Mouse (Mus musculus) stomach, postnatal 0 days (tissue): ENCODE results near the gene Robo4. TPM values are rescaled to one million over a fixed set of nuclear protein-coding genes. Genes with fewer than 3 reads are reported as not detected.

Experiments
- ATAC-seq: fragments of 200-750 bp; cut with Nextera tagmentation; 2 replicates; pipeline ENCODE4 v1.8.0; 2017; ENCODE audit not compliant: low FRiP score, low TSS enrichment
- DNase-seq: peaks from one replicate; pipeline ENCODE4 v3.0.0-alpha.2; 2016; ENCODE audit warnings: low spot score
- H3K27ac ChIP-seq: fragments of 300-500 bp; sonication (generic); replicated peaks from 2 replicates; pipeline ENCODE4 v1.5.1; 2014; ENCODE audit warnings: mild to moderate bottlenecking, control low read depth
- H3K27me3 ChIP-seq: fragments of 300-500 bp; sonication (generic); 2 replicates; pipeline ENCODE4 v1.6.1; 2014; ENCODE audit warnings: low read length; ENCODE audit not compliant: control insufficient read depth, insufficient read depth
- H3K36me3 ChIP-seq: fragments of 300-500 bp; sonication (generic); 2 replicates; pipeline ENCODE4 v1.6.1; 2014; ENCODE audit warnings: low read length, mixed read lengths; ENCODE audit not compliant: control insufficient read depth, insufficient read depth
- H3K4me1 ChIP-seq: fragments of 300-500 bp; sonication (generic); replicated peaks from 2 replicates; pipeline ENCODE4 v1.6.1; 2014; ENCODE audit warnings: antibody characterized with exemption; ENCODE audit not compliant: control insufficient read depth, insufficient read depth
- H3K4me2 ChIP-seq: fragments of 300-500 bp; sonication (generic); replicated peaks from 2 replicates; pipeline ENCODE4 v1.6.1; 2014; ENCODE audit warnings: low read depth, mild to moderate bottlenecking, control low read depth, moderate library complexity
- H3K4me3 ChIP-seq: fragments of 300-500 bp; sonication (generic); 2 replicates; pipeline ENCODE4 v1.5.1; 2014; ENCODE audit warnings: low read depth, low read length, control low read depth
- H3K9ac ChIP-seq: fragments of 300-500 bp; sonication (generic); 2 replicates; pipeline ENCODE4 v1.6.1; 2014; ENCODE audit warnings: mild to moderate bottlenecking, low read length, control low read depth, mixed read lengths
- H3K9me3 ChIP-seq: fragments of 300-500 bp; sonication (generic); 2 replicates; pipeline ENCODE4 v1.6.1; 2016; ENCODE audit warnings: low read length; ENCODE audit not compliant: control insufficient read depth
- CTCF ChIP-seq: IDR thresholded peaks from 2 replicates; pipeline ENCODE4 v1.5.1; 2016; ENCODE audit warnings: antibody characterized with exemption, low read depth, mild to moderate bottlenecking, moderate library complexity
- EP300 ChIP-seq: optimal IDR thresholded peaks from 2 replicates; pipeline ENCODE3; 2016; ENCODE audit warnings: antibody characterized with exemption
- WGBS: fragments of 180-500 bp; shearing (Covaris S2); extraction: QIAGEN DNeasy Blood & Tissue Kit; methylation state at CpG from one replicate; pipeline ENCODE4 v1.1.7; 2014; 5-methylcytosine and 5-hydroxymethylcytosine counted together
- polyA plus RNA-seq: library from polyadenylated mRNA; unstranded; fragments of >200 nt; fragmentation: Nextera tagmentation; extraction: Ambion mirVana; gene quantifications from 2 replicates; pipeline ENCODE4 v1.2.1, GENCODE M21; 2015

Robo4 gene
- polyA plus RNA-seq, 1 experiment from 2014 or later = 4.4 TPM

DNA sequence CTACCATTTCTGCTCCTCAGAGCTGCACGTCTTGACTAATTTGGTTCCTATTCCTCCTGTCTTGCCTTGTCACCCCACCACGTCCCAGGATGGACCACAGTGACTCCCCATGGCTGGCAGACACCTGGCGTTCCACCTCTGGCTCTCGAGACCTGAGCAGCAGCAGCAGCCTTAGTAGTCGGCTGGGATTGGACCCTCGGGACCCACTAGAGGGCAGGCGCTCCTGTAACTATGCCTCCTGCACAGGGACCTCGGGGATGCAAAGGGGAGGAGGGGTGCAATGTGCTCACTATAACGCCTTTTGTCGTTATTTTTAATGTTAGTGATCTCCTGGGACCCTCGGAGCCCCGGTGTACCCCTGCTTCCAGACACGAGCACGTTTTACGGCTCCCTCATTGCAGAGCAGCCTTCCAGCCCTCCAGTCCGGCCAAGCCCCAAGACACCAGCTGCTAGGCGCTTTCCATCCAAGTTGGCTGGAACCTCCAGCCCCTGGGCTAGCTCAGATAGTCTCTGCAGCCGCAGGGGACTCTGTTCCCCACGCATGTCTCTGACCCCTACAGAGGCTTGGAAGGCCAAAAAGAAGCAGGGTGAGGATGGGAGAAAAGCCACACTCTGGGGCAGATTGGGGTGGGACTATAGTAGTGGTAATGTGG lies 6.3 kb downstream of the Robo4 start:
- DNase-seq (peak; percentile 34), ATAC-seq (no peak)
- no peak overlapping the region for H3K4me3 ChIP-seq
- H3K9me3 ChIP-seq = no peaks in the 10 kb centered on the region
- H3K27ac ChIP-seq = no peak overlapping the region
- no peak overlapping the region for H3K4me2 ChIP-seq
- no peak overlapping the region for H3K9ac ChIP-seq
- H3K36me3 ChIP-seq = no peaks in the 10 kb centered on the region
- WGBS = 17% methylated on average over 19 of the region's 19 CpGs
- H3K27me3 ChIP-seq = no peaks in the 10 kb centered on the region
- TF ChIP-seq CTCF (peak; percentile 60), EP300 (no peak)
- no peaks in the 10 kb centered on the region for H3K4me1 ChIP-seq

- ATAC-seq (no peak), DNase-seq (no peak)
- Histone ChIP-seq H3K9ac (no peak overlapping the region), H3K36me3 (no peaks in the 10 kb centered on the region), H3K4me3 (no peak overlapping the region), H3K27ac (no peak overlapping the region), H3K4me1 (no peaks in the 10 kb centered on the region), H3K4me2 (no peak overlapping the region), H3K9me3 (no peaks in the 10 kb centered on the region), H3K27me3 (no peaks in the 10 kb centered on the region)
- 63% methylated on average over 8 of the region's 8 CpGs for WGBS
- TF ChIP-seq CTCF (no peak), EP300 (no peak)
Observed at GRCm38 (mm10) chr9:37409698-37410445, 8.2 kb downstream of the Robo4 start.

GRCm38 (mm10) chr9:37412989-37413388 lies 11.3 kb downstream of the Robo4 start:
- Histone ChIP-seq H3K9me3 (no peaks in the 10 kb centered on the region), H3K27ac (no peak overlapping the region), H3K36me3 (no peaks in the 10 kb centered on the region), H3K4me1 (no peaks in the 10 kb centered on the region), H3K27me3 (no peaks in the 10 kb centered on the region), H3K4me2 (no peak overlapping the region), H3K9ac (no peak overlapping the region), H3K4me3 (no peak overlapping the region)
- DNase-seq (no peak), ATAC-seq (no peak)
- WGBS = 44% methylated on average over 3 of the region's 3 CpGs
- TF ChIP-seq EP300 = no peak

DNA sequence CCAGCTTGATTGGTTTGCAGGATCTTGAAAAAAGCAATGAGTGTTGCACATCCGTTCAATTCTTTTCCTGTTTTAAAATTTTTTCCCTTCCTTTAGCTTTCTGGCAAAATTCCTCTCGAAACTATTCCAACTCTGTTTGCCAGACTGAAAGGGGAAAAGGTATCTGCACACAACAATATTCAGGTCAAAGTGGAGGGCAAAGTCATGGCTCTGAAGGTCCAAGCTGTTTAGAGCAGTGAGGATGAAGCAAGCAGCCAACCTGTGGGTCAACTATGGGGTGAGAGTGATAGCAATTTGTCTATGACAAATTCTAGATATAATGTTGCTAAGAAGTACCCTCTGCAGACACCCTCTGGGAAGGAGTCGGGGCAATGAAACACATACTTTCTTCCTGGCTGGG lies 13.0 kb downstream of the Robo4 start:
- no peak overlapping the region for H3K4me2 ChIP-seq
- H3K4me3 ChIP-seq = no peak overlapping the region
- TF ChIP-seq CTCF (no peak), EP300 (no peak)
- 71% methylated on average over 3 of the region's 3 CpGs for WGBS
- H3K27me3 ChIP-seq = no peaks in the 10 kb centered on the region
- no peaks in the 10 kb centered on the region for H3K4me1 ChIP-seq
- ATAC-seq (no peak), DNase-seq (no peak)
- H3K9ac ChIP-seq = no peak overlapping the region
- H3K27ac ChIP-seq = no peak overlapping the region
- H3K9me3 ChIP-seq = no peaks in the 10 kb centered on the region
- no peaks in the 10 kb centered on the region for H3K36me3 ChIP-seq

DNA sequence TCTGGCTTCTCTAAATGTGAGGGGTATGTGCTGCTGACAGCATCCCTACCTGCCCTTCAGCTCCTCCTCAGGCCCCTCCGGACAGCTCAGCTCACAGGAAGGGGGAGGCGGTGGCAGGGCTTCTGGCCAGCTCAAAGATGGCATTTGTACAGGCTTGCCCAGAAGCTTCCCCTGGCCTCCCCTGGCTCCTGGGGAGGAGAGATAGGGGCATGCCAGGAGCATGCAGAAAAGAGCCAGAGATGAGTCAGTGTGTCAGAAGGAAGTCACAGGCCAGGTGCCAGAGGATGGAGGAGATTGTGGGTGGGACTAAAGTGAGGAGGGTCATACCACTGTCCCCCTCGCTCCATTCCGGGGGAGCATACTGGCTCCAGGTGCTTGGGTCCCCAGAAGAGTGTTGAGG lies 17.1 kb downstream of the Robo4 start:
- no peak overlapping the region for H3K4me2 ChIP-seq
- TF ChIP-seq CTCF = no peak
- no peak for TF ChIP-seq EP300

GRCm38 (mm10) chr9:37420676-37421075 lies 19.0 kb downstream of the Robo4 start:
- Histone ChIP-seq H3K4me1 (no peaks in the 10 kb centered on the region), H3K27ac (no peak overlapping the region), H3K27me3 (no peaks in the 10 kb centered on the region), H3K9me3 (no peaks in the 10 kb centered on the region), H3K9ac (no peak overlapping the region), H3K4me3 (peak overlapping the region; percentile 32), H3K4me2 (peak overlapping the region; percentile 62), H3K36me3 (no peaks in the 10 kb centered on the region)
- ATAC-seq = peak; percentile 90
- WGBS = 1% methylated on average over 25 of the region's 27 CpGs
- peak; percentile 93 for DNase-seq
- TF ChIP-seq EP300 (no peak), CTCF (peak; percentile 79)

More for the DNA sequence above, 17.1 kb downstream of the Robo4 start:
- ATAC-seq = no peak
- Histone ChIP-seq H3K36me3 (no peaks in the 10 kb centered on the region), H3K4me1 (no peaks in the 10 kb centered on the region), H3K9ac (no peak overlapping the region), H3K27me3 (no peaks in the 10 kb centered on the region), H3K4me3 (no peak overlapping the region), H3K27ac (no peak overlapping the region), H3K9me3 (no peaks in the 10 kb centered on the region)
- no peak for DNase-seq
- WGBS = 74% methylated on average over 4 of the region's 4 CpGs
